Mouse (Mus musculus) urinary bladder, postnatal 14 days (tissue): Measurements from ENCODE around the gene Rab12.

Experiments
- DNase-seq: peaks from one replicate; pipeline ENCODE4 v3.0.0; 2021; ENCODE audit warnings: low spot score

Gene Rab12

GRCm38 (mm10) chr17:66519554-66520553 is at the start of gene Rab12:
Gene Rab12 (minus strand): TSS chr17:66519729.
- peak; percentile 86 for DNase-seq

DNA sequence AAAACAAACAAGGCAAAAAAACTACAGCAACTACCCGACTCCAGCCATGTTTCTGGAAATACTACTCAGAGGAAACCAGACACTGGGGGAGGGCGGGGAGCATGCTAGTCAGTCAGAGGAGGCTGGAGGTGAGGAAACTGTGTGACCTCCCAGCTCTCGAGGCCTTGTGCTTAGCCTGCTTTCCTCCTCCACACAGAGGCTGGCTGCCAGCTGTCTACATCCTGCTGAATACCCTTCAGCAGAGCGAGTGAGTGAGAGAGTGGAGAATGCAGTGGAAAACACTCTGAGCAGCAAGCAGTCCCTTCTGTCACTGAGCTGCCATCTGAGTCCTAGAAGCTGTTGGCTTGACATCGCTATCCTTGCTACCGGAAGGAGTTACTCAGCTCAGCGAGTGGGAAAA is 44.7 kb upstream of the Rab12 start:
- DNase-seq = no peak

DNA sequence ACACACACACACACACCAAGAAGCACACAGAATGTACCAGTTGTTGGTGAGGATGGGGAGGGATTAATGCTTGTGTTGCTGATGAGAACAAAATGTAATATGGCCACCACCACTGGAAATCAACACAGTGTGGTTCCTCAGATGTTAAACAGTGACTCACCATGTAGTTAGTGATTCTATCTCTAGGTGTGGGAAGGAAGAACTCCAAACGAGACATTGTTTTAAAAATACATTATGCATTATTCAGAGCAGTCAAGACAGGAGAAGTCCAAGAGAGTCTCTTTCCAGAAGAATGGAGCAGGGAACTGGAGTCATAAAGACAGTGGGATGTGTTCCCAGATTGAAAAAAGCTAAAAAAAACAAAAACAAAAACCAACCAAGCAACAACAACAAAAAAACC is 44.0 kb upstream of the Rab12 start:
- DNase-seq = no peak

DNA sequence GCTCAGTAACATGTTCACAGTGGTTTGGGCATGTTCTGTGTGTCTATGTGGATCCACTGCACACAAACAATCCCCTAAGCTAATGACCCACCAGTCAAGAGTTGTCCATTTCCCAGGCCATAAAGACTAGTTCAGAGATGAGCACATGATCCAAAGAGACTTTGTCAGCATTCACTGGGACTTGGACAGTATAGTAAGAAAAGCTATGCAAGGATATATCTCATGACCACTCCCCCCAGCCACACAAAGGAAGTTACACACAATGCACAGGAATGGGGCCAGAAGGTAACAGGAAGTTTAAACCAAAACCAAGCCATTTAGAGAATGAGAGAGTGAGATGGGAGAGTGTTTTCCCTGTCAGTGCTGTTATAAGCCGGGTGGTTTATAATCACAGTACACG is 41.9 kb upstream of the Rab12 start:
- DNase-seq = no peak

DNA sequence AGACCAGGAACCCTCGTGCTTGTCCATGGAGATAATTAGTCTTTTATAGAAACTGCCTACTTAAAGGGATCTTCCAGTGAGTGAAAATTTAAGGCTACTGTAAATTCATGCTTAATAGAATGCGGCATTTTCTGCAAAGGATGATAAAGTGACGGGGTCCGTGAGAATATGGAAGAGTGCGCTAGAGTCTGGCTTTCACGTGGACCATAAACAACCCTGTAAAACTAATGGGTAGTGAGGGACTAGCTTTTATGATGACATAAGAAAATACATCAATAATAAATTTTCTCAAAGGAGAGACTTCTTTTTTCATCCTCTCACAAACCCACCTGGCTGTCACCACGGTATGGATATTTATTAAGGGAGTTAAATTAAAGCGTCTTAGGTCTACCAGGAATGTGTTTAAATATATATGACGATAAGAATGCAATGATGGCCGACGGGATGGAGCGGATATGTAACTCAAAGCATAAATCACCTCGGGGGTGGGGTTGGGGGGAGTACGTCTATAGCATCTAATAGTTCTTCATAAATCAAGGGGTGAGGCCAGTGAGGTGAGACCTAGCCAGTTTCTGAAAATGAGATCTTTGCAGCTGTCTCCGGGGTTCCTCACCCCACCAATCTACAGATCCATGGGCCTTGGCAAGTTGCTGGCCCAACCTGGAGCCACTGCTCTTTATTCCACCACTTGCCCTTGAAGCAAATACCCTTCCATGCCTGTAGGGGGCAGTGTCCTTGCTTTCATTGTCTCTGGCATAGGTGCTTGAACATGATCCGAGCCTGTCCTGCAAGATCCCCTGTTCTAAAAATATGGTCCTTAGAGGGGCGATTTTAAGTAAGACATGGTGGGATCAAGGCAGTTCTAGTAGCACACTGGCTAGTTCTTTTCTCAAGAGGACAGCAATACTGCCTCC is 39.1 kb upstream of the Rab12 start:
- no peak for DNase-seq

GRCm38 (mm10) chr17:66552690-66553089 is 33.2 kb upstream of the Rab12 start:
- no peak for DNase-seq

GRCm38 (mm10) chr17:66550486-66550885 is 31.0 kb upstream of the Rab12 start:
- no peak for DNase-seq

- DNase-seq = no peak
Observed at GRCm38 (mm10) chr17:66532285-66532684, 12.8 kb upstream of the Rab12 start.

DNA sequence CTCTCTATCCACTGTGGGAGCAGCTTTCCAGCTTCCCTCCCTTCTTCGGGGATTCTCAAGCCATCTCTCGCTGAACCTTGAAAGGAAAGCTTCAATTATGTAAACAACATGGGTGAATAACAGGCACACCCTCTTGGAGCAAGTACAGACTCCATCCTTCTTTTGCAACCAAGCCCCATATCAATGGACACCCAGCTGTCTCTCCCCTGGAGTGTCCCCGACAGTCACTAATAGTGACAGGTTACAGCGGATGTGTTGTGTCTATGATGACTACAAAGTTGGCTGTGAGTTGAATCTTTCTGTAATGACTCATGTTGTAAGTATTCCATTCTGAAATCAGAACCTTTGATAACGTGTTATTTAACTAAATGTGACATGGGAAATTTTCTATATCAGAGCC is 3.9 kb upstream of the Rab12 start:
- no peak for DNase-seq

DNA sequence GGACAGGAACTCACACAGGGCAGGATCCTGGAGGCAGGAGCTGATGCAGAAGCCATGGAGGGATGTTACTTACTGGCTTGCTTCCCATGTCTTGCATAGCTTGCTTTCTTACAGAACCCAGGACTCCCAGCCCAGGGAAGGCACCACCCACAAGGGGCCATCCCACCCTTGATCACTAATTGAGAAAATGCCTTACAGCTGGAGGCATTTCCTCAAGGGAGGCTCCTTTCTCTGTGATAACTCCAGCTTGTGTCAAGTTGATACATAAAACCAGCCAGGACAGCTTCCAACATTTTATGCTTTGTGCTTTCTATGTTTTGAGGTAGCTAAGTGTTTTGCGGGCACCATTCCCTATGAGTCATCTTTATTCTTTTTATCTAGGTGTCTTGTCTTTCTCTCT is 3.1 kb upstream of the Rab12 start:
- peak; percentile 22 for DNase-seq

GRCm38 (mm10) chr17:66518877-66519553 is 514 bp downstream of the Rab12 start:
- peak; percentile 17 for DNase-seq

GRCm38 (mm10) chr17:66516953-66517352 is 2.6 kb downstream of the Rab12 start:
- DNase-seq = no peak

GRCm38 (mm10) chr17:66514288-66514995 is 5.1 kb downstream of the Rab12 start:
- no peak for DNase-seq

DNA sequence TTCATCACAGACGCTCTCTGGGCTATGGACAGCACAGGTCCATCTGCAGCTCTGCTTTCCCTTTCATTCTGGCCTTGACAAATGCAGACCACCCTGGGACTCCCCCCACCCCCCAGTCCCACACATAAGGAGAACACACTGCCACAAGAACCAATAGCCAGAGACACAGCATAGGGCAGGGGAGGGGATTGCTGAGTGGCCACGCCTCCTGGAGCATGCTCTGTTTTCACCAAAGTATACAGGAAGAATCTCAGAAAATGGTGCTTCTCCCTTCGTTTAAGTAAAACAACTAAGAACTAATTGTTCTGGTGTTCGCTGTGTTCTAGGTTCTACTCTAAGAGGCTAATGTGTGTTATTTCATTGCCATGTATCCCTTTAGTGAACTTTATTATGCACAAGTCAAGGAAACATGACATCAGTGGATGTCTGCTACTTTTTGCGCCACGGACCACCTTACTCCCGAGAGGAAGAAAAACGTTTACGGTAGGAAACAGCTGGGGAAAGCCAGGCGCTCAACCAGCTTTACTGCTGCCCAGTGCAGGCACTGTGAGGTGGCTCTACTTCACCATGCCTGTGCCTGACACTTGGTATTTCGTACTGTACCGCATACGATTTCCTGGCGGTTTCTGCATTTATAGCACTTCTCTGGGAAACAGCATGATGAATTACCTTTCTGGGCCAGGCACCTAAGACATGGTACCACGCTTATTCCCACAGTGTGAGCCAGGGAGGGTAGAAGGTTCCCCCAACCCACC is 7.2 kb downstream of the Rab12 start:
- no peak for DNase-seq

DNA sequence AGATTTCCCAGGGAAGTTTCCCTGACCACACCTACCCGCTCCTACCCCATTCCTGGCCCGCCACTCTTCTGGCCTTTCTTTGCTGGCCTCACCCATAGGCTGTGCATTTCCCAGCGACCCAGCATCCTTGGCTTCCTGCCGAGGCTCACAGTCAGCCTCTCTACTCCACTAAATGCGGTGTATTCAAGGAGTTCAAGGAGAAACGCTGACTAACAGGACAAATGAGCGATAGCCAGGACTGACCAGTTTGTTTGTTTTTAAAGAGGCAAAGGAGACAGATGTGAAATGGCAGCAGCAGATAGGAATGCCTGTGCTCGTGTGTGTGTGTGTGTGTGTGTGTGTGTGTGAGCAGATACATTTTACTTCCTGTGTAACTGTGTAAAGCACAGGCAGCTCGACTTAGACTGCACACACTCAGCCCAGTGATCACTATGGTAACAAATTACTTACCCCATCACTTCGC is 9.3 kb downstream of the Rab12 start:
- peak; percentile 37 for DNase-seq

DNA sequence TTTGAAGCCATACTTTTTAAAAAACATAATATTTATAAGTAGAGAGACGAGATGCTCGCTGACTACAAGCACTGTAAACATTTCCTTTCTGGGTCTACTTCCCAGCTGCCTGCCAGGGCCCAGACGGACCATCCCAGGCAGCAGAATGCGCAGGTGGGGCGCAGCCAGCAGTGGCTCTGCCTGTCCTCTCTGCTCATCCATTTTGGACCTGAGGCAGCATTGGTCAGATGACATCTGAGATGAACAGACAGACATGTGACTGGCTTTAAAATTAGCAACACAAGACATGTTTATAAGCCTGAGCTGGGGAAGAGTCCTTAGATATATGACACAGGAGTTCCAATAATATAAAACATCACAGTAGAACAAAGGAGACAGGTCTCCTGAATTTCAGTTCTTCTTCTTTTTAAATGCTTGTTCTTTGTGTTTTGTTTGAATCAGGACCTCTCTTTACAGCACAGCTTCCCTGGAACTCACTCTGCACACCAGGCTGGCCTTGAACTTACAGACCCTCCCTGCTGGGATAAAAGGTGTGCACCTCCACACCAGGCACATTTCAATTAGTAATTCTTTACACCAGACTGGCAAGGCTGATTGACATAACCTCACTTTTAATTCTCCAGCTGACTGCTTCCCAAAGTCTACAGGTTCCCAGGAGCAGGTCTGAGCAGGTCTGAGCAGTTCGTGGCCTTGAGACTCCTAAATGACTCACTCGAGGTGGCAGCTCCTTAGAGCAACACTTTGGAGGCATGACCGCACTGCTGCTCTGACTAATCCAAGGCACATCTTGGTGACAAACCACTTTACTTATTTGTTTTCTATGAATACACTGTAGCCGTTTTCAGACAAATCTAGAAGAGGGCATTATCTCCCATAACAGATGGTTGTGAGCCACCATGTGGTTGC is 12.2 kb downstream of the Rab12 start:
- DNase-seq = peak; percentile 59

- peak; percentile 47 for DNase-seq
Observed at GRCm38 (mm10) chr17:66504964-66505363, 14.6 kb downstream of the Rab12 start.

- no peak for DNase-seq
Observed at GRCm38 (mm10) chr17:66504248-66504647, 15.3 kb downstream of the Rab12 start.

DNA sequence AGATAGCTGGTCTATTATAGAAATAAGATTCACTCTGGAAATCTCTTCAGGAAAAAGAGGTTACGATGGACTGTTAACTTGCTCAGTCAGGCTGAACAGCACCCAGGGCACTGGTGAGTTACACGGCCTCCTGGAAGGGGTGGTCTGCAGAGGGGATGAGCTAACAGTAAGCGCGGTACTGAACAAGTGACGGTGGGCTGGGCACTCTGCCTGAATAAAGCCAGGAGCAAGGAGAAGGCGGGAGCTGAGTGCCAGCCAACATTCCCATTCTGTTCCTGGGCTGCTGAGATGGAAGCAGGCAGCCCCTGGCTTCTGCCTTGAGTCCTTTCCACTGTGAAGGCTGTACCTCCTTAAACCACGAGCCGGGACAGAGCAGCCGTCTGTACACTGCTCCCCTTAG is 16.1 kb downstream of the Rab12 start:
- DNase-seq = no peak

- no peak for DNase-seq
Observed at GRCm38 (mm10) chr17:66502865-66503264, 16.7 kb downstream of the Rab12 start.
